Mouse (Mus musculus) midbrain, postnatal 0 days (tissue): ENCODE results near the gene Cfap299. TPM values are rescaled to one million over a fixed set of nuclear protein-coding genes. Genes with fewer than 3 reads are reported as not detected.
A peak's percentile ranks its signal among the peaks of the same experiment; 100 is the strongest.

Experiments
- ATAC-seq: fragments of 200-750 bp; cut with Nextera tagmentation; 2 replicates; pipeline ENCODE4 v1.8.0; 2017; ENCODE audit warnings: moderate number of reproducible peaks, mild to moderate bottlenecking, moderate TSS enrichment, moderate library complexity; ENCODE audit not compliant: low FRiP score
- DNase-seq: peaks from one replicate; pipeline ENCODE4 v3.0.0-alpha.2; 2015; ENCODE audit warnings: low spot score
- H3K27ac ChIP-seq: fragments of 300-500 bp; sonication (generic); 2 replicates; pipeline ENCODE4 v1.5.1; 2014; ENCODE audit warnings: low read depth, mild to moderate bottlenecking, low read length, mixed read lengths
- H3K27me3 ChIP-seq: fragments of 300-500 bp; sonication (generic); 2 replicates; pipeline ENCODE4 v1.6.1; 2014; ENCODE audit warnings: low read length, control low read depth, mixed read lengths; ENCODE audit not compliant: insufficient read depth
- H3K36me3 ChIP-seq: fragments of 300-500 bp; sonication (generic); 2 replicates; pipeline ENCODE4 v1.6.1; 2014; ENCODE audit warnings: low read length, control low read depth, mixed read lengths; ENCODE audit not compliant: insufficient read depth
- H3K4me1 ChIP-seq: fragments of 300-500 bp; sonication (generic); 2 replicates; pipeline ENCODE4 v1.6.1; 2014; ENCODE audit warnings: mild to moderate bottlenecking, control low read depth, antibody characterized with exemption, low read length, mixed read lengths; ENCODE audit not compliant: insufficient read depth
- H3K4me2 ChIP-seq: fragments of 300-500 bp; sonication (generic); 2 replicates; pipeline ENCODE4 v1.6.1; 2014; ENCODE audit warnings: low read depth, mild to moderate bottlenecking, low read length, mixed read lengths; ENCODE audit not compliant: poor library complexity, severe bottlenecking
- H3K4me3 ChIP-seq: fragments of 300-500 bp; sonication (generic); 2 replicates; pipeline ENCODE4 v1.5.1; 2014; ENCODE audit warnings: low read depth, mild to moderate bottlenecking, low read length, moderate library complexity
- H3K9ac ChIP-seq: fragments of 300-500 bp; sonication (generic); replicated peaks from 2 replicates; pipeline ENCODE4 v1.6.1; 2014; ENCODE audit warnings: mild to moderate bottlenecking, low read length, moderate library complexity, mixed read lengths; ENCODE audit not compliant: poor library complexity, severe bottlenecking
- H3K9me3 ChIP-seq: fragments of 300-500 bp; sonication (generic); 2 replicates; pipeline ENCODE4 v1.6.1; 2016; ENCODE audit warnings: low read length, control low read depth
- CTCF ChIP-seq: IDR thresholded peaks from 2 replicates; pipeline ENCODE4 v1.5.1; 2016; ENCODE audit warnings: antibody characterized with exemption, mild to moderate bottlenecking
- WGBS: fragments of 180-500 bp; shearing (Covaris S2); extraction: QIAGEN DNeasy Blood & Tissue Kit; methylation state at CpG from one replicate; pipeline ENCODE4 v1.1.7; 2014; 5-methylcytosine and 5-hydroxymethylcytosine counted together
- polyA plus RNA-seq: library from polyadenylated mRNA; unstranded; fragments of >200 nt; fragmentation: Nextera tagmentation; extraction: Ambion mirVana; gene quantifications from 2 replicates; pipeline ENCODE4 v1.2.1, GENCODE M21; 2015
- total RNA-seq: library from RNA; depleted of rRNA; stranded (reverse); fragments of >200 nt; gene quantifications from 2 replicates; pipeline ENCODE4 v1.2.3, GENCODE M21; 2014

The Cfap299 gene
- total and polyA plus RNA-seq, 2 experiments from 2014 or later = 1.5 to 3.4 TPM

GRCm38 (mm10) chr5:98387054-98387453 is 58.0 kb downstream of the Cfap299 start:
- no peaks in the 10 kb centered on the region for H3K9me3 ChIP-seq
- no peak overlapping the region for H3K4me3 ChIP-seq
- DNase-seq = no peak
- TF ChIP-seq CTCF = no peak
- ATAC-seq = no peak
- WGBS = 59% methylated on average over 3 of the region's 3 CpGs
- no peaks in the 10 kb centered on the region for H3K27me3 ChIP-seq
- H3K36me3 ChIP-seq = no peaks in the 10 kb centered on the region
- no peak overlapping the region for H3K27ac ChIP-seq
- H3K4me1 ChIP-seq = no peaks in the 10 kb centered on the region
- H3K4me2 ChIP-seq = no peak overlapping the region
- no peak overlapping the region for H3K9ac ChIP-seq

DNA sequence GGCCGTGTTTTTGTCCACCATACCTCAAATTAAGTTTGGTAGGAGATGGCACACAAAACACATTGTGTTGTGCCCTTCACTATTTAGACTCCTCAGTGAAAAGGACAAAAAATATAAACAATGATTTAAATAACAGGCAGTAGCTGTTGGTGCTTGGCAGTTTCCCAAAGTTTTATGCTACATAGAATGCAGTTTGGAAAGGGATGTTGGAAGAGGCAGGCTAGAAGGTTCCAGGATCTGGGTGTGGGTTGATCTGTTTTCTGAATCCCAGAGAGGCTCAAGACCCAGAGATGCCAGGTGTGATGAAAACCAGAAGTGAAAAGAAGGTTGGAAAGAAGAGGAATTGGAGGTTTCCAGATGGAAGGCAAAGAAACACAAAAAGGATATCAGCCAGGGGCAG is 73.1 kb downstream of the Cfap299 start:
- H3K4me3 ChIP-seq = no peak overlapping the region
- H3K4me2 ChIP-seq = no peak overlapping the region
- H3K4me1 ChIP-seq = no peaks in the 10 kb centered on the region
- ATAC-seq (no peak), DNase-seq (no peak)
- no peaks in the 10 kb centered on the region for H3K27me3 ChIP-seq
- no peak overlapping the region for H3K9ac ChIP-seq
- H3K27ac ChIP-seq = no peak overlapping the region
- no peaks in the 10 kb centered on the region for H3K9me3 ChIP-seq
- no peak for TF ChIP-seq CTCF
- WGBS = 89% methylated on average over 1 of the region's 1 CpGs
- H3K36me3 ChIP-seq = no peaks in the 10 kb centered on the region

DNA sequence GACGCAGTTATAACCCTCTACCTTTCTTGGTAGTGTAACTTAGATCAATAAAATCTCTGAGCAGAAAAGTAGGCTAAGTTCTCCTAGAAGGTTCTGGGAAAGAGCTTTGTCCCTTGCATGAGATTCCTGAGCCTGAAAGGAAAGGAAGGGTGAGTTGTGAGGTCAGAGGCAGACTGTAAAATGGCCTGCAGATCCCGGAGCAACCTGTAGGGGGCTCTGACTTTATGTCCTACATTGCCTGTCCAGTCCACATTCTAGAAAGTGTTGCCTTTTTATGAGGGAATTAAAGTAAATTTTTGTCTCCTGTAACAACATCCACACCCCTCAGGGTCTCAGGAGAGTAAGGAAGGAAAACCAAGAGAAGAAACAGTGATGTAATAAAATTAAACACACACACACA is 81.0 kb downstream of the Cfap299 start:
- 76% methylated on average over 2 of the region's 2 CpGs for WGBS
- DNase-seq (no peak), ATAC-seq (no peak)
- H3K27me3 ChIP-seq = no peaks in the 10 kb centered on the region
- no peaks in the 10 kb centered on the region for H3K4me1 ChIP-seq
- no peak overlapping the region for H3K27ac ChIP-seq
- peak; percentile 29 for TF ChIP-seq CTCF
- no peak overlapping the region for H3K9ac ChIP-seq
- no peak overlapping the region for H3K4me3 ChIP-seq
- H3K36me3 ChIP-seq = no peaks in the 10 kb centered on the region
- H3K4me2 ChIP-seq = no peak overlapping the region
- H3K9me3 ChIP-seq = no peaks in the 10 kb centered on the region

- no peak overlapping the region for H3K4me3 ChIP-seq
- DNase-seq (no peak), ATAC-seq (no peak)
- H3K4me2 ChIP-seq = no peak overlapping the region
- H3K9ac ChIP-seq = no peak overlapping the region
- no peak for TF ChIP-seq CTCF
- no peak overlapping the region for H3K27ac ChIP-seq
- no peaks in the 10 kb centered on the region for H3K27me3 ChIP-seq
- no peaks in the 10 kb centered on the region for H3K36me3 ChIP-seq
- no peaks in the 10 kb centered on the region for H3K9me3 ChIP-seq
- no peaks in the 10 kb centered on the region for H3K4me1 ChIP-seq
- WGBS = 88% methylated on average over 9 of the region's 9 CpGs
Measured at GRCm38 (mm10) chr5:98416385-98417145, 87.5 kb downstream of the Cfap299 start.

- Histone ChIP-seq H3K4me3 (no peak overlapping the region), H3K27me3 (no peaks in the 10 kb centered on the region), H3K9ac (no peak overlapping the region), H3K4me1 (no peaks in the 10 kb centered on the region), H3K36me3 (no peaks in the 10 kb centered on the region), H3K9me3 (no peaks in the 10 kb centered on the region), H3K4me2 (no peak overlapping the region), H3K27ac (no peak overlapping the region)
- DNase-seq (no peak), ATAC-seq (no peak)
- 95% methylated on average over 1 of the region's 1 CpGs for WGBS
- TF ChIP-seq CTCF = no peak
Measured at GRCm38 (mm10) chr5:98424965-98425364, 95.9 kb downstream of the Cfap299 start.

DNA sequence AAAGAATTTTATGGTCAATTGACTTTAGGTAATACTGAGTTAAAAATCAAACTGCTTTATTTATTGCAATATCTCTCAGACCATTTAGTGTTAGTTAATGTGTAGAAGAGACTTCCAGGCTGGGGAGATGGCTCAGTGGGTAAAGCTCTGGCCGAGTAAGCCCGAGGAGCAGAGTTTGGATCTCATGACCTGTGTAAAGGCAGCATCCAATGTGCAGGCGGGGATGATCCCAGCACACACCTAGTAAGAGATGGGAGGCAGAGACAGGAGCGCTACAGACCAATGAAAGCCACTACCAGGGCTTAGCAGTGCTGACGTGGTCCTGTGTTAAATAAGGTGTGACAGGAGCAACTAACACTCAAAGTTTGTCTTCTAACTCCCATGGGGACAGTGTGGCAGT is 97.0 kb downstream of the Cfap299 start:
- H3K9me3 ChIP-seq = no peaks in the 10 kb centered on the region
- WGBS = 84% methylated on average over 5 of the region's 5 CpGs
- no peaks in the 10 kb centered on the region for H3K4me1 ChIP-seq
- no peaks in the 10 kb centered on the region for H3K27me3 ChIP-seq
- no peak for ATAC-seq
- H3K9ac ChIP-seq = no peak overlapping the region
- no peak overlapping the region for H3K27ac ChIP-seq
- no peak overlapping the region for H3K4me2 ChIP-seq
- TF ChIP-seq CTCF = no peak
- H3K4me3 ChIP-seq = no peak overlapping the region
- no peak for DNase-seq
- H3K36me3 ChIP-seq = no peaks in the 10 kb centered on the region
